Mouse (Mus musculus) cerebral cortex, adult 2 months (tissue): Measurements from ENCODE around the gene Gm10972.

Source experiments
- WGBS: fragments of 180-500 bp; shearing (Covaris S2); methylation state at CpG from one replicate; pipeline ENCODE4 v1.1.7; 2018; 5-methylcytosine and 5-hydroxymethylcytosine counted together

Gene Gm10972

GRCm38 (mm10) chr3:94659142-94659748 is 16.3 kb downstream of the Gm10972 start:
- WGBS, result 37% methylated on average over 8 of the region's 10 CpGs

DNA sequence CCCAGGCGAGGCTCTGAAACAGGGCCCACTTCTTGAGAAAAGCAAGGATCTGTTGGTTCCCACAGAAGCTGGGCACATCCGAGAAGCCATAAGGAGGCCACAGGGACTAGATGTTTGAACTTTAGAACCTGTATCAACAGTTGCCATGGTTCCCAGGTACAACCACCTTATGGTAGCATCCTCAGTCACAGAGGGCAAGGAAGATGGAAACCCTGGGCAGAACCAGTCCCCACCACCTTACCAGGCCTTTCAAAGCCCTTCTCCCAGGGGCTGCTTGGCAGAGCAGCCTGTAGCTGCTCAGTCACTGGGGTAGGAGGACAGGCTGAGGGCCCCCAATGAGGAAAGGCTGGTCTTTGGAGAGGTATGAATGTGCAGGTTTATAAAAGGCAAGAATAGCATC is 17.9 kb downstream of the Gm10972 start:
- WGBS, result 94% methylated on average over 2 of the region's 2 CpGs

DNA sequence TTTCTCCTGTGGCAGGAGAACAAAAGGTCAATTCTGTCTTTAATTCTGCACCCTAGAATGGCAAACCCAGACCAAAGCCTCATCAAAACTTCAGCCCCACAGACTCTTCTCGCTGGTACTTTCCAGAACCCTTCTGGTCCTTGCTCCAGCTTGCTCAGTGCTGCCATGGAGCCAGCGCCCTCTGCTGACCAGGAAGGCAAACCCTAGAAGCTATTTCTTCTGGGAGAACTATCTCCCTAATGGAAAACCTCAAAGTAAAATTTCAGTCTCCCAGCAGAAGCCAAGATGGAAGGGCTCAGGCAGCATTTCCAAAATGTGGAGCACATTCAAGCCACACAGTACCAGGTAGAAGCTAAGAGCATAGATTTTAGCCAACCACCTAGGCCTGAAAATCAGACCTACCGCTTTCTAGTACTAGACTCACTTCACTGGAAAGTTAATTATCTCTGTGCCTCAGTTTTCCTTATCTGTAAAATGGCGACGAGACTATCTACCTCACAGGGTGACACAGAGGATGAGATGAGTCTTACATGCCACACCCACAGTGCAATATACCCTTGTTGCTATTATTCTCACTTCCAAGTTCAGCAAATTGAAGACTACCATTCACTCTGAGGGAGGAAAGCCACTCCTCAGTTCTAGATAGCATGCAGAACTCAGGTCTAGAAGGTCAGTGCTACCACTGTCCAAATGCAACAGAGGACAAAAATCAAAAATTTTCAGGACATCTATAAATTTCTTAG is 22.3 kb downstream of the Gm10972 start:
- WGBS, result 67% methylated on average over 5 of the region's 5 CpGs

DNA sequence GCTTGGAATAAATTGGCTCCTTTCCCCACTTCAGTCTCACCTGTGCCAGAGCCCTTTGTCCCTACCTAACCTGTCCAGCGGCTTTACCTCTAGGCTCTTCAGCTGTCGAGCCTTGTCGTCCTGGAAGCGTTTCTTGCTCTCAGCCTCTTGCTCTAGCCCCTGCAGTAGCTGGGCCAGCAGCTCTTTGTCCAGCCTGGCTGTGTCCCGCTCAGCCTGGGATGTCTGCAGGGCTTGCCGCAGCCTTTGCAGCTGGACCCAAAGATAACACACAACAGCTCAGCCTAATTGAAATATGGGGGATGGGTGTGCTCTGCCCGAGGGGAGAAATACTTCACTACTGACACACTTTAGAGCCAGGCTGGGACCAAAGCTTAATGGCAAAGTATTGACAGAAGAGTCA is 23.0 kb downstream of the Gm10972 start:
- 50% methylated on average over 7 of the region's 7 CpGs for WGBS

GRCm38 (mm10) chr3:94675101-94675500 is 32.2 kb downstream of the Gm10972 start:
- 87% methylated on average over 9 of the region's 9 CpGs for WGBS

- WGBS, result 80% methylated on average over 8 of the region's 8 CpGs
Observed at GRCm38 (mm10) chr3:94679351-94679841, 36.5 kb downstream of the Gm10972 start.

DNA sequence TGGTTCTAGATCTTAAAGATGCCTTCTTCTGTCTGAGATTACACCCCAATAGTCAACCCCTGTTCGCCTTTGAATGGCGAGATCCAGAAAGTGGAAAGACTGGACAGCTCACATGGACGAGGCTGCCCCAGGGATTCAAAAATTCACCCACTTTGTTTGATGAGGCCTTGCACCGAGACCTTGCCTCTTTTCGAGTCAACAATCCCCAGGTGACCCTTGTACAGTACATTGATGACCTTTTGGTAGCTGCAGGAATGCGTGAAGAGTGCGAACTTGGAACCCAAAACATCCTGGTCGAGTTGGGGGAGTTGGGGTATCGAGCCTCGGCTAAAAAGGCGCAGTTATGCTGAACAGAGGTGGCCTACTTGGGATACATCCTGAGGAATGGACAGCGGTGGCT is 37.1 kb downstream of the Gm10972 start:
- 93% methylated on average over 12 of the region's 12 CpGs for WGBS

GRCm38 (mm10) chr3:94680783-94681182 is 37.9 kb downstream of the Gm10972 start:
- WGBS, result 92% methylated on average over 16 of the region's 16 CpGs

DNA sequence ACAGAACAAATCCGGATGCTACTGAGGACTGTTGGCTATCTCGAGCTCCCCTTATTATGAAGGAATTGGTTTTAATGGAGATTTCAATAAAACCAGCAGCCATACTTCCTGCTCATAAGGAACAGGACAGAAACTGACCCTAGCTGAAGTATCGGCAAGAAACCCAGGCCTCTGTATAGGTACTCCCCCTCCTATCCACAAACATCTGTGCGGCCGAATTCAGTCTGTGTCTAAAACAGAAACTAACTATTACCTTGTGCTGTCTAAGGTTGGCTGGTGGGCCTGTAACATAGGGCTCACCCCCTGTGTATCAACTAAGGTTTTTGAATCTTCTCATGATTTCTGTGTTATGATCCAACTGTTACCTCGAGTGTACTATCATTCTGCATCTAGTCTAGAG is 40.7 kb downstream of the Gm10972 start:
- 93% methylated on average over 6 of the region's 6 CpGs for WGBS

DNA sequence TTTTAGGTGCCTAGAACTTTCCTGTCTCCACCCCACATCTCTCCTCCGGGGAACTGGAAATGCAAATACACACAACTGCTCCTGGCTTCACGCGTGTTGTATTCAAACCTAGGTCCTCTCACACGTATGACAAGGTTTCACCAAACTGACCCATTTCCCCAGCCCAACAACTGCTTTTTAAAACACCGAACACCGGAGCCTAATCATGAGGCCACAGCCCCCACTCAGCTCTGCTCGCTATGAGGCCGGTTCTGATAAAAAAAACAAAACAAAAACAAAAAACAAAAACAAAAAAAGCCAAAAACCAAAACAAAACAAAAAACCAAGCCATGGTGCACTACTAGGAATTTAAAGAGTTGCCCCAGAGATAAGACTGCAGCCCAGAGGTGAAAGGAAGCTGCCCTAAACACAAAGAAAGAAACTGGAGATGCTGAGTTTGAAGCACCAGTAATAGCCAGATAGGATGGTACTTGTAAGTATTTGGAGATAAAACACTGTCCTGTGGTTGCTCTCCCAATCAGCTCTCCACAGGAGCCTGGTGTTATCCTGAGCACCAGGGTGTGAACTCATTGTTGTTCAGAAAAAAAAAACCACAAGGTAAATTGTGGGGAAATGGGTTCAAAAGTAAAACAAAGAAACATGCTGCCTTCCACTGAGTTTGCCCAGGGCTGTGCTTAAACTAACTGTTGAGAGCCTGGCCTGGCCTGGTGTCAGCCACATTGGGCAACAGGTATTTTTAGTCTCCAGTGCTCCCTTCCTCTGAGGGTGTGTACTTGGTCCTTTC is 43.3 kb downstream of the Gm10972 start:
- 90% methylated on average over 8 of the region's 8 CpGs for WGBS

DNA sequence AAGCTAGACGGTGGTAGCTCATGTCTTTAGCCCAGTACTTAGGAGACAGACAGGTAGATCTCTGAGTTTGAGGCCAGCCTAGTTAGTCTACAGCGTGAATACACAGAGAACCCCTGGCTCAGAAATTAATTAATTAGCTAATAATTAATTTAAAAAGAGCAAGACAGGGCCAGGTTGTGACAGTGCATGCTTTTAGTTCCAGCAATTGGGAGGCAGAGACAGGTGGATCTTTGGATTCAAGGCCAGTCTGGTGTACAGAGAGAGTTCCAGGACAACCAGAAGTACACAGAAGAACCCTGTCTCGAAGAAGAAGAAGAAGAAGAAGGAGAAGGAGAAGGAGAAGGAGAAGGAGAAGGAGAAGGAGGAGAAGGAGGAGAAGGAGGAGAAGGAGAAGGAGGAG is 45.8 kb downstream of the Gm10972 start:
- WGBS, result 83% methylated on average over 3 of the region's 3 CpGs

GRCm38 (mm10) chr3:94689195-94689594 is 46.3 kb downstream of the Gm10972 start:
- WGBS, result 79% methylated on average over 1 of the region's 1 CpGs

DNA sequence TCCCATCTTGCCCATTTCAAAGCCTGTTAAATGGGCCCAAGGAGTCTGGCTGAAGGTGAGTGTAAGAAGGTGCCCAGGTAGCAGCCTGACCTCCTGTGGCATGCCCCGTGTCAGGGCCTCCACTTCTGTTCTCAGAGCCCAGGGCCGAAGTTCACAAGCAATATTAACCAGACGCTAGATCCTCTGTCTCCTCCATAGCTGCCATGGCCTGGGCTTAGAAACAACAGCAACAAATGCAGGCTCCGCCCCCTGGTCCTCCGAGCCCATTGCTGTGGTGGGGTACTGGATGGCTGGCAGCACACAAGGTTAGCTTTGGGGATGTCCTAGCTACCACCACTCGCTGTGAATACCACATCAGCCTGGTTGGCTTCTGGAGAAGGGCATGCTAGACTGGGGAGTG is 47.2 kb downstream of the Gm10972 start:
- 74% methylated on average over 6 of the region's 6 CpGs for WGBS

DNA sequence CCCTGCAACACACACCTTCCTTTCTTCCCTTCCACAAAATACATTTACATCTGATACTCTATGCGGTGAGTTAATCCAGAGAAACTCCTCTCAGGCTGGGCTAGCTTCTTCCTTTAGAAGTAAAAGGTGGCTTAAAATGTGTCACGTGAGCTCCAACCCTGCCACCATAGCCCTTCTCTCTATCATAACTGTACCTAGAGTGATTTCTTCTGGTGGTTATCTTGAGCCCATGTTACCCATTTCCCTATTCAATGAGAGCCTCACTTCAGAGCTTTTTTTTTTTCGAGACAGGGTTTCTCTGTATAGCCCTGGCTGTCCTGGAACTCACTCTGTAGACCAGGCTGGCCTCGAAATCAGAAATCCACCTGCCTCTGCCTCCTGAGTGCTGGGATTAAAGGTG is 48.8 kb downstream of the Gm10972 start:
- 87% methylated on average over 4 of the region's 4 CpGs for WGBS
